Mouse (Mus musculus) brain, embryonic 14.5 days (tissue): ENCODE results near the gene Slc38a6.

ENCODE experiments used
- CTCF ChIP-seq: fragments of 200-500 bp; IDR thresholded peaks from 2 replicates; pipeline ENCODE4 v1.5.1; 2012; ENCODE audit warnings: inconsistent platforms, mild to moderate bottlenecking, moderate library complexity, borderline replicate concordance; ENCODE audit not compliant: insufficient read depth, insufficient read length; ENCODE audit errors: extremely low read depth
- POLR2A ChIP-seq: fragments of 200-500 bp; IDR thresholded peaks from 2 replicates; pipeline ENCODE4 v1.6.1; 2012; ENCODE audit warnings: mild to moderate bottlenecking, inconsistent platforms, borderline replicate concordance; ENCODE audit not compliant: poor library complexity, insufficient read depth, insufficient read length, severe bottlenecking; ENCODE audit errors: extremely low read depth

DNA sequence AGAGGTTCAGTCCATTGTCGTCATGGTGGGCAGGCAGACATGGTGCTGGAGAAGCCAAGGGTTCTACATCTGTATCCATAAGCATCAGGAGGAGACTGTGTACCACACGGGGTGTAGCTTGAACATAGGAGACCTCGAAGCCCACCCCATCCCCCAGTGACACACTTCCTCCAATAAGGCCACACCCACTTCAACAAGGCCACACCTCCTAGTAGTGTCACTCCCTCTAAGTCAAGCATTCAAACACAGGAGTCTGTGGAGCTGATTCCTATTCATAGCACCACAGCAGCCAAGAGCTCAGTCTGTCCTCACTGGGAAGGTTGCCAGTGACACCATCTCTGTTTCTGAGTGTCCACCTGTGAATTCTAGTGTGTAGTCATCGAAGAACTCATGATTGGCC lies 57.7 kb downstream of the Slc38a6 start:
- TF ChIP-seq POLR2A = no peak
- TF ChIP-seq CTCF = no peak
